Mouse (Mus musculus) spleen, adult 18-20 months (tissue): Measurements from ENCODE around the gene Atp8a2.
"Not testable (repeated sequence)": the region's sequence is repeated elsewhere in the genome, so short reads cannot be mapped to it uniquely, and the experiment has no call there.

ENCODE experiments used
- DNase-seq, 2 experiments: peaks; one replicate each; pipeline ENCODE4 v3.0.0; 2022; ENCODE audit warnings: mixed read lengths in 2 of 2

Atp8a2 gene

DNA sequence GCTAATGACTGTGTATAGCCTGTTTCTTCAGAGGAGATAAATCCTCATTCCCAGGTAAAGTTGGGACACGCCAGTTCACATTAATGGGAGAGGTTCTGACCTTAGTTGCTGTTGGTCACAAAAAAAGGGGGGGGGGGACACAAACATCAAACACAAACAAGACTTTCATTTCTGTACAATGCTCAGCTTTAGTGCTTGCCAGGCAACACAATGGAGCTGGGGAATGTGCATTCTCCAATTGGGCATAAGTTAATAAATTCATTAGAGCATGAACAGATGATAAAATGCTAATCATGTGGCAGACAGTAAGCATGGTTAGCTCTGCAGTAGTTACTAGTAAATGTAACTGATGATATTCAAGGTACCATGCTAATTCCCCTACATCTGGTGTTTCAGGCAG is 195.2 kb downstream of the Atp8a2 start:
- DNase-seq, result no peak

DNA sequence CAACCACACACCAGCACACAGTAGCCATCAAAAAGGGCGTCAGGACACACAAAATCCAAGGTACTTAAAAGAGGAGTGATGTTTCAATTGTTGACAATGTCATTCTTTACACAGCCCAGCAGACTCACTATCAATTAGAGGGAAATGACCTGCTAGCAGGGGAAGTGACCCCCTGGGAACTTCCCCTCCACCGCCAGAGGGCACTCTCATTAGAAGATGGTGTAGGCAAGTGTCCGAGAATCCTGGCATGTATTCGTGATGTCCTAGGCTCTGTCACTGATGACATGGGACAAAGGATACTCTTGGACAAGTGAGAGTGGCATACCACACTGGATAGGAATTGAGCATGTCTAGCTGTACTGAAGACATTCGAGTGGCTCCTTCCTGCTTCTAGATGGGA is 208.1 kb downstream of the Atp8a2 start:
- DNase-seq, result peak in 1 of 2 experiments; percentile 4

DNA sequence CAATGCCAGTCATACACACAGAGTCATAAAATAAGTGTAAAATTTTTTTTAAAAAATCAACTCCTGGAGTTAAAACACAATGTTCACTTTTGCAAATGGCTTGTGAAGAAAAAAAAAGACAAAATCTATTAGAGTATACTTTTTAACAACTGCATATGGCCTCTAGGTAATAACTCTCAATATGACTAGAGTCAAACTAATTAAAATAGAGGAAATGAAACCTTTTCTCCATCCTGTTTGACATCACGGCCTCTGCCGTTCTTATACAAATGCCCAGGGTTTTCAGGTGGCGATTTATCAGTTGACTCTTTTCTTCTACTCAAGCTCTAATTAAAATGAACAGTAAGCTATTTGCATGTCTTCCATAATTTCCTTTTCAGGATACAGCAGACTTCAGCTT is 209.0 kb downstream of the Atp8a2 start:
- no peak for DNase-seq

DNA sequence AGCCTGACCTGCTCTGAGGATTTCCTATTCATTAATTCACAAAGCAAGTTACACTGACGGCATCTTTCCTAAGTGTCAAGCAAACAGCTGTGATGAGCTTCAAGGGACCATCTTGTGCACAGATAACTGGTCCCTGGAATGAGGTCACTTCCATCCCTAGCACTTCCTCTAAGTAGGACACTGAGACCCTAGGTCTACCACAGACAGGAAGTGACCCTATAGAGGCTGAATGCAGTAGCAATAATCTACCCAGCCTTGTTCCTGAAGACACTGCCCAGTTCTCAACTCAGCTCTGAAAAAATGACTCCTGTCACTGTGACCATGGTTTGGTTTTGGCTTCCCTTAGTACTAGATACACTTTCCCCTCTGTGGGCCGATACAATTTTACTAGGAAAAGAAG is 219.0 kb downstream of the Atp8a2 start:
- DNase-seq, result no peak

DNA sequence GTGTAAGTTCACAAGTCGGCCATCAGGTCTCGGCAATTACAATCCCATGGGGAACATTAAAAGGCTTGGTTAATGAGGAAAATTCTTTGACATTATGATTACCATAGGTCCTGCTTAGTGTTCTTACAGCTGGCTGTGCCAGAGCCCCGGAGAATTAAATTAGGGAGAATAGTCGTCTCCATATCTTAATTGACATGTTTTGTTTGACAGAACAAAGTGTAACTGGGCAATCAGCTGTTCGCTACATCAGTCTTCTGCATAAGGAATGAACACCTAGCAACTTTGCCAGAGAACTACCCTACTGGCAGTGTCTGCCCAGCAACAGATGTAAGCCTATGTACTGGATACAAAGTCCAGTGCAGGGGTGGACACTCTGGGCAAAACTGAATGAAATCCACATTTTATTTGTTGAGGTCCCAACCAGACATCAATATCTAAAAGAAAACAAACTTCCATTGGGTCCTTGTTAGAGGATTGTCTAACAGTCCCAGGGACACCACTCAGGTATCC is 225.7 kb downstream of the Atp8a2 start:
- DNase-seq, result no peak

DNA sequence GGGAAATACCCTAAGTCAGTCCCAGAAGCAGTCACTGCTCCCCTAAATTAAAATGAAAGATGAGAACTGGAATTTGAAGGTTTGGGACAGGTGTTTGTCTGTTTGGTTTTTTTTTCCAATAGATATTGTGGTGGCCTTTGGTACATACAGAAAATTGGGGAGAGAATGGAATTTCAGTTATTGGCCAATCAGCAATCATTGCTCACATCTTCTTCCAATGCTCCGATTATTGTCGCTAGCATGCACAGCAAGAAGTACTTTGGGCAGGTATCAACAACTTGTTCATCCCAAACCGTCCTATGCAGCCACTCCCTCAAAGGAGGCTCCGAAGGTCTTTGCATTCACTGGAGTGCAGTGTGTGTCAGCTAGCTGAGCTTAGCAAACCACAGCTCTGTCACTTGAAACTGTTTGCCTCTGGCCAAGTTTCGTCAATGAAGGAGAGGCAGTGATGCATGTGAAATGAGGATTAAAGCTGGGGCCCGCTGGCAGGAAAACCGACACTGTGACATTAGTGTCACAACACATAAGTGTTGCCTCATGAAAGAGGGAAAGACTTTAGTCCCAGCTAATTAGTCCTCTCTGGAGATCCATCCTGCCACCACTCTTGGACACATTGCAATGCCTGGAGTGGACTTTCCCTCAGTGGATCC is 227.4 kb downstream of the Atp8a2 start:
- no peak for DNase-seq

DNA sequence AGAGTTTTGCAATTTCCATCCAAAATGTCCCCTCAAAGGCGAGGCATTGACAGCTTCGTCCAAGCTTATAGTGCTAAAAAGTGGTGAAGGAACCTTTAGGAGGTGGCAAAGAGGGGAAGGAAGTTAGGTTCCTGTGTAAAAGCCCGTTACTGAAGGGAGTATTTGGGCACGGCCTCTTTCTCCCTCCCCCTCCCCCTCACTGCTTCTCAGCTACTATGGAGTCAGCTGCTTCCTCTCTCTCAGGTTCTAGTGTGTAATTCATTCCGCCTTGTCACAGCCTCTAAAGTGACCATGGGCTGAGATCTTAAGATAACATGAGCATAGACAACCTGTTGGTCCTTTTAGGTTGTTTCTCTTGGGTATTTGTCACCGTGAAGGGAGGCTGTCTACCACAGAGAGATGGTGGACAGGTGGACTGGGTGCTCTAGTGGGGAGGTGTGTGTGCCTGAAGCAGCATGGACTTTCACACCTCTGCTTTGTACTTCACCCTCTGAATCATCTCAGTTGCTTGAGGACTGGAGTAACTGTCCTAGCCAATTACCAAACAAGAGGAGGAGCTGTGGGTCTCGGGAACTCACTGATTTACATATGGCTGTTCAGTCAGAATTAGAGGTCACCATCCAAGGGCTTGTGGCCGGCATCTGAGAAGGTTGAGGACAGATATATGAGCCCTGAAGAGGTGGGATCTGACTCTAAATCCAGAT is 229.0 kb downstream of the Atp8a2 start:
- no peak for DNase-seq

DNA sequence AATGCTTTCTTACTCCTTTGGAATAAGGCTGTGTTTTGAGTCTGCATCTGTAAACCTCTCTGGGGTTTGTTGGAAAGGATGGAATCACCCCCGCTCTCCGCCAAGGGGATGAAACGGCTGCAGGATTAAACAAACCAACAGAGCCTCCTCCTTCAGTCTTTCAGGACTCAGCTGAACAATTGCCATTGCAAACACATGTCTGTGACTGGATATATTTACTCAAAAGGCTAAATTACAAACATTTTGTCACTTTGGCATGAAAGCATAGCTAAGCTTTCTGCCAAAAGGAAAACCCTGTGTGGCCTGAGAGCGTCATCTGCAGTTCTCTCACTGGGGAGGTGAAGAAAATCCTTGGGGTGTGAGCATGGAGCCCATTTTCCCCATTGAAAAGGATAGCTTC is 230.0 kb downstream of the Atp8a2 start:
- no peak for DNase-seq

DNA sequence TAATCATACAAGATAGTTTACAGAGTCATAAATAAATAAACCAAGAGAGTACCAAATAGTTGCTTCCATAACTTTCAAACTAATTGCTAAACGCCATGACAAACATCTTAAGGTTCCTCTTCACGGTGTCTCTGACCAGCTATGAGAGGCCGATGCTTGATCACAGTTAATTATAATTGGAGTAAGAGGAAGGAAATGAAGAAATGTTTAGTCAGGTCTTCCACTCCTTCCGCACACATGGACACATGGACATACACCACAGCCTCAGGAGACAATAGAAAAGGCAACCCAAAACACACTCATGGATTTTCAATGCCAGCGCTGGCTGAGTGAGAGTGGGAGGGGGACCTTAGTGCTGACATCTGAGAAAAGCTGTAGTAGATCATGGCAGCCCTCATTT is 232.4 kb downstream of the Atp8a2 start:
- DNase-seq, result no peak

DNA sequence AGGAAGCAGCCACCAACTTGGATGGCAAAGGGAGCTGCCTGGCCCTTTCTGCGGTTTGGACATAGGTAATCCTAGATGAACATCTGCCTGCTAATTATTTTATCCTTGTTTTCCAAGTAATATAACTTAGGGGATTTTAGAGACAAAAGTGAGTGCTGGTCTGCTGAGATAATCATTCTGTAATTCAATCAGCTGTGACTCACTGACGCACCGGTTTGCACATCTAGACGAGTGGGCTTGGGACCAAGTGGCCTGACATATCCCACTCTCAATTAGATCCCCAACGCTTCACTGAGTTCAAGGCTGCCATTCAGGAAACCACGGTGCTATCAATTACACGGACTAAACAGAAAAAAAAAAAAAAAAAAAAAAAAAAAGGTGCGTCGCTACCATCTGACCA is 236.0 kb downstream of the Atp8a2 start:
- no peak for DNase-seq

DNA sequence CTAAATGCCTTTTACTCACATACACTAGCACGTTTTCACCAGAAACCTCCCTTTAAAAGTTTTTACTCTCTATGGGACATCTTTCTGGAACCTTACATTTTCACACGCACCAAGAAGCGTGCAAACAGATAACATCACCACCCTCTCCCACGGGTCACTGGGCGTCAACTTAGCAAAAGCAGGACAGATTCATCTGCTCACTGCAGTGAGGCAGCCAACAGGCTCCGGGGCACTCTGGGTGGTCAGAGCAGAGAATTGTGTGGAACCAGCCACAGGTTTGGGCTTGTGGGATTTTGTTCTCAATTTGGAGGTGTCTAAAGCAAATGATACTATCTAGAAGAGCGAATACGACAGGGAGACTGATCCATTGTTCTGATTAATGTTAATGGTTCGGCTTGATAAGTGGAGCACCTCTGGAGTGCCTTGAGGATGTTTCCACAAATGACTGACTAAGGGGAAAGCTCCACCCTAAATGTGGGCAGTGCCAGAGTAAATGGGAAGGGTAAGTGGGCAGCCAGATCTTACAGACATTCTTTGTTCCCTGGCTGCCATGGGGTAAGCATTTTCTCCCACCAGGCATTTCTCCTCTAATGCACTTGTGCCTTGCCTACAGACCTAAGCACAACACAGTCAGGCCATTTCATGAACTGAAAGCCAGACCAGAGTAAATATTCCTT is 236.6 kb downstream of the Atp8a2 start:
- no peak for DNase-seq

DNA sequence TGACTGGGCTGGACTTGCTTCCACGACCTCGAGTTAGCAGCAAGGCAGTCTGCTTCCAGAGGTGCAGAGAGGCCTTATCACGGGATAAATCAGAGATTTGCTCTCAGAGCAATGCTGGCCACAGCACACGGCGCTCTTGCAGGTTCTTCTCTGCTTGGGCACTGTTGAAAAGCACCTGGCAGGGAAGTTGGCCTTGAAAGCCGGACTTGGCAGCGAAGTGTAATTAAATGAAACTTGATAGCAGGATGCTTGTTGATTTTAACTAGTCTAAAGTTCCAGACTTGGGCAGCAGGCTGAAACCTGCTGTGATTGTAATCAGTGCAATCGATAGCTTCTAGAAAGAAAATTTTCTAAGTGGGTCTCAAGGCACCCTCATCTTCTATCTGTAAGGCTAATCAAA is 237.3 kb downstream of the Atp8a2 start:
- DNase-seq, result no peak

DNA sequence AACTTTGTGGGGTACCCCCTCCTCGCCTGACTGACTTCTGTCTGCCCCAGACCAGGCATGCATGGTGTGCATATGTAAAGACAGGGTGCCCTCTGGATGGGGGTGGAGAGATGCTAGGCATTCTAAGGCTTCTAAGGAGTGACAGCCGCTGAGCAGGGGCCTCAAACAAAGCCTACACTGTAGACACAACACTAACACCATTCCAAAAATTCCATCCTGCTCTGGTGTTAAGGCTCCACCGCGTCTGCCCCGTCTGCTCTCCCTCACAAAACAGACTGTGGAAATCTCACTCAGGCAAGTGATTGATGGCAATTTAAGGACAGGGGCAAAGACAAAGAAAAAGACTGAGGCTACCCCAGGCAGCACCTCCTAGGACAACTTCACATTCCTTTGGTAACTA is 247.0 kb downstream of the Atp8a2 start:
- no peak for DNase-seq

DNA sequence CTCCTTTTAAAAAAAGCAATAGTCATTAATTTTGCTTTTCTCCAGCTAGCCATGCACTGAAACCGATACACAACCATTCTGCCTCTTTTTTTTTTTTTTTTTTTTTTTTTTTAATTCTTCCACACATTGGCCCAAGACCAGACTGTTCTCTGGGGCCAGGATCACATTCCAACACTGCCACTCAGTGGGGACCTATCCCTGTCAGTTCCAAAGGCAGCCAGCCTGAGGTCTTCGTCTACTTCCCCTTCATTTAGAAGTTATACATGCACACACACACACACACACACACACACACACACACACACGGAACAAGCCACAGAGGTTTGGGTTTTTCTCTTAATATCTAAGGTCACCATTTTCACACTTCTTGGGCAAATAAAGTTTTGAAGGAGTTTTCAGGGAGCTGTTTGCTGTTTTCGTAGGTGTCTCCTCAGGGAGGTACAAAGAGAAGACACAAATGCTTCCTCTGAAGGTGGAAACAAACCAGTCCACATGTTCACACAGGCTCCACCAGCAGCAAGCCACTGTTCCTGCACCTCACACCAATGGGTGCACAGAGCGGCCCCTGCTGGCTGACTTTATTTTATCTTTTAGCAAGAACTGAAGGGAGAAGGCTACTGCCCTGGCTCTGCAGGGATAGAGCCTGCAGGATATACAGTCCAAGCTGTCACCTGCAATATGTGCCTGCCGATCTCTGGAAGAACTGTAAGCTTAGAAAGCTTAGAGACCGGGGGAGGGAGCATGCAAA is 253.9 kb downstream of the Atp8a2 start:
- DNase-seq, result peak in 1 of 2 experiments; percentile 57

DNA sequence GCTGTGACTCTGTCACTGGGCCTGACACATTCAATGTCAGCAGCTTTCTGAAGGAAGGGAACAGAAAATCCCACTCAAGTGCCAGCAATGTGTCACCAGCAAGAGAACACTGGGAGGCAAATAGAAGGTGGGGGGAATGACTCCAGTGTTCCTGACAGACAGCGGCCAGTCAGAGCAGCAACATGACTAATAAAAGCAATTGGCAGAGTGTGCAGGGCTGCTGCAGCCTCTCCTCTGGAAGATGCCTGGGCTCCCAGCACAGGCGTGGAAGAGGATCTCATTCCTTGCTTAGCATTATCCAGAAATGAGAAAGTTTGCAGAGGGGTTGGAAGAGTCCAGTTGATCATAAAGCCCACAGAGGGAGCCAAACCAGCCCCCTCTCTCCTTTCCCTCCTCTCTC is 254.8 kb downstream of the Atp8a2 start:
- DNase-seq, result no peak

DNA sequence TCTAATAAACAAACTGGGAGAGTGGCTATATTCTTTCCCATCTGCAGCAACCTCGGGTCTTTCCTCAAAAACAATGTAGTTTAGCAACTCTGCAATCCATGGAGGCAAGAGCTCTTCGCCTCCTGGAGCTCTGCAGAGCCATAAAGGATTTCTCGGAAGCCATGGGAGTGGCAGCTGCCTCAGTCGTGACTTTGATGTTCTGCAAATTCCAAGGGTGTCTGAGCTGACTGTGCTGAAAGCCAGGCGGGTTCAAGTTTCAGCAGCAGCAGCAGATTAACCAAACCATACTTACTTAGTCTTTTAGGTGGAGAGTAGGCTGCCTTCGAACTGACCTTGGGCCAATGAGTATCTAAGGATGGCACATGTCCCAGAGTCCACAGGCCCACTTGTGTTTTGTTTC is 264.6 kb downstream of the Atp8a2 start:
- DNase-seq, result no peak

DNA sequence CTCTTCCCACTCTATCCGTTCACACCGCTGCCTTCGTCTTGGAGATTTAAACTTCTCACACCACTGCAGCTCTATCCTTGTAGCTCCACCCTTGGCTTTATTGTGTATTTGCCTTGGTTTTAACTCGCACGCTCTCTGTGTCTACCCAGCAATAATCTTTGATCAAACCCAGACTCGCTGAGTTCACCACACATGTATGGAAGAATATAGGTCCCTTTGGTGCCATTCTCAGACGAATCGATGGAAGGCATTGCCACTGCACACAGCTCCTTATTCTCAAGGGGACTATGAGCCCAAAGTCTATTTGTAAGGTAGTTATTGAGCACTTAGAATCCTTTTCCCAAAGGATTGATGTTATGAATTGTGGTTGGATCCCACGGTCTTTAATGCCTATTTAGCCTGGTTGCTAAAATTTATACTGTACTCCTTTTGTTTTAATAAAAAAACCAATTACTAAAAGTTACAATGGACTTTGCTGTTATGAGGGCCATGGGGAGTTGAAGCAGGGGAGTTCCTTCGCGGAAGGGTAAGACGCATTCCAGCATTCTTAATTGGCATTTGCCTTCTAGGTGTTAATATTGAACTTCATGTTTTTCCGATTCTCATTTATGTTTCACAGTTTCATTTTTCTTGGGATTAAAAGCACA is 265.4 kb downstream of the Atp8a2 start:
- DNase-seq, result no peak

DNA sequence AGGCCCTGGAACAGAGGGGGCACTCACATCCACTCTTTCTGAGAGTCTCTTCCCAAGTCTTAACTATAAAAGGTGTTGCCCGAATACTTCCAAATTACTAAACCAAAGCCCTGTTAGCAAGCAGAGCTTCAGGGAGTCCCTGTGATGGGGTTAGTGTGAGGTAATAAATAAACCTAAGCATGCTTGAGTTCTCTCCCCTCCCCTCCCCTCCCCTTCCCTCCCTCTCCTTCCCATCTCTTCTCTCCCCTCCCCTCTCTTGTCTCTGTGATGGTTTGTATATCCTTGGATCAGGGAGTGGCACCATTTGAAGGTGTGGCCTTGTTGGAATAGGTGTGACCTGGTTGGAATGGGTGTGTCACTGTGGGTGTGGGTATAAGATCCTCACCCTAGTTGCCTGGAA is 267.8 kb downstream of the Atp8a2 start:
- DNase-seq, result not testable (repeated sequence)

DNA sequence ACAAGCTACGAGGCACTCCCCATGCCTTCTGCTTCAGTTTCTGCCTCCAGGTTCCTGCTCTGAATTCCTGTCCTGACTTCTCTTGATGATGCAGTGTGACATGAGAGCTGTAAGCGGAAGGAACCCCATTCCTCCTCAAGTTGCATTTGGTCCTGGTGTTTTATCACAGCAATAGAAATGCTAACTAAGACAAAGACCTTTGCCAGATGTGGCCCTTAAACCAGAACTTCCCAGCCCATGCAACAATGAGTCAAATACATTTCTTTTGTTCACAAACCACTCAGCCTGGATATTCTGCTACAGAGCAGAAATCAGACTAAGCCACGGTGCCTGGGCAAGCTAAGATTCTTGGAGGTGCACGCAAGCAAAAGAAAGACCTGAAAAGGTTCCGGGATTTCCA is 268.2 kb downstream of the Atp8a2 start:
- DNase-seq, result no peak

DNA sequence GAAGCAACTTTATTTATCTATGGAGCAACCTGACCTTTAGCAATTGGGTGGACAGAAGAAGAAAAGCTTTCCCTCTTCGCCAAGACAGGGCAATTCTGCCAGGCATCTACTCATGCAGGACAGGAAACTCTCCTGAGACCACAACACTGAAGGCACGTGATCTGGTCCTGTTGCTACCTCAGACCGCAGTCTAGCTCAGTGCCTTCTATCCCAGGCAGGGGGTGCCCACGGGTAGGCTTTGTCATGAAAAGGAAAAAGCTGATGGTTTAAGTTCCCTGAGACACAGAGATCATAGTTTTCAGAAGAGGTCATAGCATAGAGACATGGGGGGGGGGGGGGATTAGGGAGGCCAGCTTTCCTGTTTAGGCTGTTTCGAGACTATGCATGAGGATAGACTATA is 269.2 kb downstream of the Atp8a2 start:
- no peak for DNase-seq

DNA sequence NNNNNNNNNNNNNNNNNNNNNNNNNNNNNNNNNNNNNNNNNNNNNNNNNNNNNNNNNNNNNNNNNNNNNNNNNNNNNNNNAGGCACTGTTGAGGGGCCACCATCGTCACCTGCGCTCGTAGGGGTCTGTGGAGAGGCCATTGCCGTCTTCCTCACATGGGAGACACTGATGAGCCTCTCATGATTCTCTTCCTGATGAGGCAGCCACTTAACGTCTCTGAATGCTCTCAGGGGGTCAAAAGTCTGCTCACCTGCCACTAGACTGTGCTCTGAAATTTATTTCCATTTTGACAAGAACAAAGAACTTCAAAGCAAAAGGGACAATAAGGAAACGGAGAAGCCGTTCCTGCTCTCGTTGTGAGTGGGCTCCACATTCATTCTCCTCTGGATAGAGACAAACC is 277.1 kb downstream of the Atp8a2 start:
- DNase-seq, result no peak

DNA sequence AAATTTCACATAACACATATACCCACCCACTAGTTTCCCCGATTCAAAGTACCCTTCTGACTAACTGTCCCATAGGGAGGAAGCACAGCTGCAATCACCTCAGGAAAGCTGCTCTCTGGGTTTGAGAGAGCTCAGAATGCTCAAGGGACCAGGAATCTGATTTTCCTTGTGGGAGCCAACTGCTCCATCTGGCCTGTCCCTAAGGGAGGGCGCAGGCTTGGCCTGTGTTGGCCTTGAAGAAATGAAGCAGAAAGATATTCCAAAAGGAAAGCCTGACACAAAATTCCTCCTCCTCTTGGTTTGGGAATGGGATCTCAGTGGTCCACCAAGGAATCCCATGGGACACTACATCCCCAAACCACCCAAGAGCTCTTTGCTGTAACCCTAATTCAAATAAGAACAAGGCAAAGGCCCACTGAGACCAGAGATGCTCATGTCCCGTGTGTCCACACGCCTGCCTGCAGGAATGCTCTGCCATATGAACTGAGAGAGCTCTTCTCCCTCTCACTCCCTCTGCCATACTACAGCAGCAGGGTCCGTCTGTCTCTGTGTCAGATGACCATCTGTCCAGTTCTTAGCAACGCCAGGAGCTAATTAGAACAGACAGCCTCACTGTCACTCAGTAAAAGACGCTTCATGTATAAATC is 293.4 kb downstream of the Atp8a2 start:
- no peak for DNase-seq
